Mouse (Mus musculus): ENCODE measurements at regions not wholly inside any gene's neighbourhood (a gene's known extent, or its start where the extent isn't known, plus 50 kb on each side); places are given as distances from the start of the nearest gene placed in this dataset.

- DNase-seq (ENCODE audit: low spot score), result no peak
- WGBS, result 76% methylated on average over 4 of the region's 4 CpGs
Observed at GRCm38 (mm10) chr9:42196552-42196951, 67.5 kb downstream of the Sc5d start.

DNA sequence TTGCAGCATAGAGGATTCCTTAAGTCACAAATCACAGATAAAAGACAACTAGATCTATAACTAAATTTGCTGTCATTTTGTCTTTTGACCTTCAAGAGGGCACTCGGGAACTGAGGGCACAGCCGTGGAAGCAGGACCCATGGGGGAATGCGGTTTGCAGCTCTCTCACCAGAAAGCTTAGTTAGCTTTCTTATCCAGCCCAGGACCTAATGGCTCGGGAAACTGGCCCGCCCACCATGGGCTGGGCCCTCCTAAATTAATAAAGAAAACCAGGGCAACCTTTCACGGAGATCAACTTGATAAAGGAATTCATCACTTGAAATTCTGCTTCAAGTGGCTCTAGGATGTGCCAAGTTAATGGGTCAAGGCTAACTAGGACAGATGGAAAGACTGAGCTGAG lies 67.9 kb downstream of the Sc5d start:
- Histone ChIP-seq H3K36me3 (no peaks in the 10 kb centered on the region), H3K27ac (replicated peaks) (no peak overlapping the region), H3K4me3 (no peak overlapping the region), H3K9me3 (replicated peaks) (no peaks in the 10 kb centered on the region), H3K27me3 (ENCODE audit: low read depth, poor library complexity, severe bottlenecking) (no peaks in the 10 kb centered on the region), H3K4me1 (no peaks in the 10 kb centered on the region)
- no peak for DNase-seq (ENCODE audit: low spot score)
- WGBS, result 82% methylated on average over 6 of the region's 6 CpGs

More at GRCm38 (mm10) chr9:42196552-42196951, 67.5 kb downstream of the Sc5d start:
- Histone ChIP-seq H3K36me3 (no peaks in the 10 kb centered on the region), H3K27me3 (ENCODE audit: low read depth, poor library complexity, severe bottlenecking) (no peaks in the 10 kb centered on the region), H3K4me1 (no peaks in the 10 kb centered on the region), H3K27ac (replicated peaks) (no peak overlapping the region), H3K4me3 (no peak overlapping the region), H3K9me3 (replicated peaks) (no peaks in the 10 kb centered on the region)

DNA sequence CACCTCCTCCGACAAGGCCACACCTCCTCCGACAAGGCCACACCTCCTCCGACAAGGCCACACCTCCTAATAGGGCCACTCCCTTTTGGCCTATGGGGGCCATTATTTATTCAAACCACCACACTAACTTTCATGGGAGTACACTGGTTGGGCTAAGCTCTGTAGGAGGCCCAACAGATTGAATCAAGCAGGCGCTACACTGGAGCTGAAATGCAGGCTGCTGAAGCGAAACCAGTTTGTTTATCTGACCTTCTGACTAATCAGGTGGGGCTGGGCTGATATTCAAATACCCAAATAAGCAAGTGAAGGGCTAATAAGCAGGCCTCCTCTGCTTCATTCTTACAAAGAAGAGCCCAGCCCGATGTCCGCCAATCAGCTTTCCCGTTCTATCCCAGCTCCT lies 68.4 kb downstream of the Sc5d start:
- Histone ChIP-seq H3K36me3 (no peaks in the 10 kb centered on the region), H3K27me3 (ENCODE audit: low read depth, poor library complexity, severe bottlenecking) (no peaks in the 10 kb centered on the region), H3K27ac (replicated peaks) (no peak overlapping the region), H3K4me3 (no peak overlapping the region), H3K9me3 (replicated peaks) (no peaks in the 10 kb centered on the region), H3K4me1 (no peaks in the 10 kb centered on the region)
- no peak for DNase-seq (ENCODE audit: low spot score)
- WGBS, result 78% methylated on average over 8 of the region's 8 CpGs

GRCm38 (mm10) chr9:42194939-42195338 lies 69.1 kb downstream of the Sc5d start:
- no peak overlapping the region for H3K27ac ChIP-seq (replicated peaks)

GRCm38 (mm10) chr9:42194176-42194575 lies 69.9 kb downstream of the Sc5d start:
- no peak for DNase-seq (ENCODE audit: low spot score)
- no peaks in the 10 kb centered on the region for H3K9me3 ChIP-seq (replicated peaks)
- H3K36me3 ChIP-seq, result no peaks in the 10 kb centered on the region
- H3K27ac ChIP-seq (replicated peaks), result no peak overlapping the region
- no peaks in the 10 kb centered on the region for H3K27me3 ChIP-seq (ENCODE audit: low read depth, poor library complexity, severe bottlenecking)
- no peaks in the 10 kb centered on the region for H3K4me1 ChIP-seq
- 86% methylated on average over 2 of the region's 2 CpGs for WGBS
- H3K4me3 ChIP-seq, result no peak overlapping the region

More at GRCm38 (mm10) chr9:42194939-42195338, 69.1 kb downstream of the Sc5d start:
- H3K36me3 ChIP-seq, result no peaks in the 10 kb centered on the region
- no peak overlapping the region for H3K4me3 ChIP-seq
- no peaks in the 10 kb centered on the region for H3K4me1 ChIP-seq
- 83% methylated on average over 6 of the region's 6 CpGs for WGBS
- no peaks in the 10 kb centered on the region for H3K9me3 ChIP-seq (replicated peaks)
- H3K27me3 ChIP-seq (ENCODE audit: low read depth, poor library complexity, severe bottlenecking), result no peaks in the 10 kb centered on the region
- no peak for DNase-seq (ENCODE audit: low spot score)

DNA sequence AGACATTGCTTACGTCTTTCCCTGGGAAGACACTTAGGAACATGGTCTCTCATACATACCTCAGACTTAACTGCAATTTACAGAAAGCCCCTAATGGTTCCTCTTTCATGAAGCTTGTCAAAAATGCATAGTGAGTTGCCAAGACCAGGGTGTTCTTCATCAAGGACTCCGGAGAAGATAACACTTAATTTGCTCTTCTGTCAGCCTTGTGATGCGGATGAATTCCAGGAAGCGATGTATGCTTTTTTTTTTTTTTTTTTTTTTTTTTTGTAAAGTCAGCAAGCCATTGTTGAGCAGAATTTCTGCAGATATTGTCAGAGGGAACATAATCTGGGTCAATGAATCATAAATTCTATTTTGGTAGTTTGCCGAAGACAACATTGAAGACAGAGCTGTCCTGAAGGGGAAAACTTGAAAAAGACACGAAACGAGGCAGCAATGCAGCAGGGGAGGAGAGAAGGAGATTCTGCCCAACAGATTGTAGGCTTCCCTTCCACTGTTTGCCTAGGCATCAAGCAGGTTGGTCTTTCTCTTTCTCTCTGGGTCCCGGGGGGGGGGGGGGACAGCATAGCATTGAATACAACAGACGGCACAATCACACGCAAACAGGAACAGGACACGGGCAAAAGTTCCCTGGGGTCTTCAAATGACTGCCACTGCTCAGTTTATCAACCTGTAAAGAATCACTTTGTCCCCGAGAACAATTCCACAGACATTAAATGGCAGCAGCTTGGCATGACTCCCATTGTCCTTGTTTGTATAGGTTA lies 69.1 kb upstream of the Sorl1 start:
- Histone ChIP-seq H3K4me1 (no peaks in the 10 kb centered on the region), H3K27me3 (ENCODE audit: low read depth, poor library complexity, severe bottlenecking) (no peaks in the 10 kb centered on the region), H3K9me3 (replicated peaks) (no peaks in the 10 kb centered on the region), H3K4me3 (no peak overlapping the region), H3K27ac (replicated peaks) (no peak overlapping the region), H3K36me3 (no peaks in the 10 kb centered on the region)
- no peak for DNase-seq (ENCODE audit: low spot score)
- 84% methylated on average over 12 of the region's 12 CpGs for WGBS

DNA sequence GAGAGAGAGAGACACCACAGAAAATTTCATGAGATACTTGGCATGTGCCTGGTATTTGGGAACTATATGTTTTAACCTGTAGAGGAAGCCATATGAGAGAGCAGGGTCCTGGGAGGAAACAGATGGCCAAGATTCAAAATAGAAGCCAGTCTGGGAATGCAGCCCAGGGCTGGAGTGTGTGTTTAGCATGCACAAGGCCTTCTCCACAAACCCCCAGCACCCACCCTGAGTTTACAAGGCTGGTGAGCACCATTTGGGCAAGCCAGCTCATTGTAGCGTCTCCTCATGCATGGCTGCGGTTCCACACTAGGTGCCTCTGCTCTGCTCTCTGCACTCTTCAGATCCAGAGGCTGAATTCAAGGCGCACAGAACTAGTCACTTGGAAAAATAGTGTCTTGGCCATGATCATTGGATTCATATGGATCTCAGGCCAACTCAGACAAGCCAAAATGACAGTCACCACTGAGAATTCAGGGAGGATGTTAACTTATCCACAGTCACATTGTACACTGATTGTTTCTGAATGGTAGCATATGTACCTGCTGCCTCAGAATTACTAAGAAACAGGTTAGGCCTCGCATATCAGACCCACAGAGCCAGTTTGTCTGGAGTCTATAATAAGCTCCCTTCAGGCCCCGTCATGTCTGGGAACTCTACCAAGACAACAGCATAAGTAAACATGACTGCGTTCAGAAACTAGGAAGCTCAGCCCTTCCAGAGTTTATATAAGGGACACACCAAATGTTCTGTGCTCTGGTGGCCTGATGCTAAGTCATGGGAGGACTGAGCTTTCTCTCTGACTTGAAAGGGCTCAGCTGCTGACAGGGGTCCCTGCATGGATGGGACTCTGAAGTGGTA lies 63.5 kb upstream of the Sorl1 start:
- H3K4me3 ChIP-seq, result no peak overlapping the region
- no peak overlapping the region for H3K27ac ChIP-seq (replicated peaks)
- H3K36me3 ChIP-seq, result no peaks in the 10 kb centered on the region
- H3K4me1 ChIP-seq, result peaks cover 19% of the 10 kb centered on the region
- WGBS, result 92% methylated on average over 6 of the region's 6 CpGs
- no peak for DNase-seq (ENCODE audit: low spot score)
- no peaks in the 10 kb centered on the region for H3K27me3 ChIP-seq (ENCODE audit: low read depth, poor library complexity, severe bottlenecking)
- 0 out of 2 replicates have a peak, but pooled peaks cover 2% of the 10 kb centered on the region for H3K9me3 ChIP-seq (replicated peaks)

- no peaks in the 10 kb centered on the region for H3K36me3 ChIP-seq
- 77% methylated on average over 3 of the region's 3 CpGs for WGBS
- DNase-seq (ENCODE audit: low spot score), result no peak
- H3K27me3 ChIP-seq (ENCODE audit: low read depth, poor library complexity, severe bottlenecking), result no peaks in the 10 kb centered on the region
- H3K9me3 ChIP-seq (replicated peaks), result 0 out of 2 replicates have a peak, but pooled peaks cover 6% of the 10 kb centered on the region
- peaks cover 23% of the 10 kb centered on the region for H3K4me1 ChIP-seq
- no peak overlapping the region for H3K27ac ChIP-seq (replicated peaks)
- no peak overlapping the region for H3K4me3 ChIP-seq
Observed at GRCm38 (mm10) chr9:42184104-42184635, 60.1 kb upstream of the Sorl1 start.

DNA sequence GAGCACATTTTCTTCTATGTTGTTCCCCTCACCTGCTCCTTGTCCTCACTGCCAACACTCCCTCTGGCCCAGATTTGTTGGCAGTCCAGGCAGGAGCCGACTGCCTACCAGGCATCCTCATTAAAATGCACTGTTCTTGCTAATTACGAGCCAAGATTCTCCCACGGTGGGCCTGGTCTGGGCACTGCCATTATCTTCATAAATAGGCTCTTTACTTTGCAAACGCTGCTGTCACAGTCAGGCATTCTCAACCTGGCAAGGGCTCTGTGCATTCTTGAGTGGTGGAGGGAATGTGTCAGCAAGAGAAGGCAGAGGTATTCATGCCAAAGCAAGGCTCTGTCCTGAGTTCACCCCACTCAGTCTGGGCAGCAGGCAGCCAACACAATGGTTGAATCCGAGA lies 59.4 kb upstream of the Sorl1 start:
- 51% methylated on average over 5 of the region's 5 CpGs for WGBS
- Histone ChIP-seq H3K4me1 (peaks cover 30% of the 10 kb centered on the region), H3K9me3 (replicated peaks) (0 out of 2 replicates have a peak, but pooled peaks cover 6% of the 10 kb centered on the region), H3K27ac (replicated peaks) (no peak overlapping the region), H3K4me3 (no peak overlapping the region), H3K27me3 (ENCODE audit: low read depth, poor library complexity, severe bottlenecking) (no peaks in the 10 kb centered on the region), H3K36me3 (no peaks in the 10 kb centered on the region)
- DNase-seq (ENCODE audit: low spot score), result no peak

- Histone ChIP-seq H3K36me3 (no peaks in the 10 kb centered on the region), H3K27me3 (ENCODE audit: low read depth, poor library complexity, severe bottlenecking) (no peaks in the 10 kb centered on the region), H3K27ac (replicated peaks) (no peak overlapping the region)
Observed at GRCm38 (mm10) chr9:42182400-42182799, 58.3 kb upstream of the Sorl1 start.

GRCm38 (mm10) chr9:42180152-42180551 lies 56.1 kb upstream of the Sorl1 start:
- Histone ChIP-seq H3K36me3 (no peaks in the 10 kb centered on the region), H3K4me1 (peaks cover 28% of the 10 kb centered on the region), H3K27me3 (ENCODE audit: low read depth, poor library complexity, severe bottlenecking) (no peaks in the 10 kb centered on the region), H3K4me3 (no peak overlapping the region), H3K27ac (replicated peaks) (no peak overlapping the region; the same call in 1 of the 2 replicates), H3K9me3 (replicated peaks) (0 out of 2 replicates have a peak, but pooled peaks cover 6% of the 10 kb centered on the region)
- 93% methylated on average over 4 of the region's 4 CpGs for WGBS
- DNase-seq (ENCODE audit: low spot score), result no peak

More at GRCm38 (mm10) chr9:42182400-42182799, 58.3 kb upstream of the Sorl1 start:
- Histone ChIP-seq H3K9me3 (replicated peaks) (0 out of 2 replicates have a peak, but pooled peaks cover 6% of the 10 kb centered on the region), H3K4me1 (peaks cover 33% of the 10 kb centered on the region), H3K4me3 (no peak overlapping the region)
- no peak for DNase-seq (ENCODE audit: low spot score)
- WGBS, result 90% methylated on average over 3 of the region's 3 CpGs

- peaks cover 28% of the 10 kb centered on the region for H3K4me1 ChIP-seq
- H3K9me3 ChIP-seq (replicated peaks), result 0 out of 2 replicates have a peak, but pooled peaks cover 6% of the 10 kb centered on the region
- peak; percentile 49 for DNase-seq (ENCODE audit: low spot score)
- WGBS, result 32% methylated on average over 4 of the region's 4 CpGs
- no peaks in the 10 kb centered on the region for H3K36me3 ChIP-seq
- no peak overlapping the region for H3K4me3 ChIP-seq
- H3K27me3 ChIP-seq (ENCODE audit: low read depth, poor library complexity, severe bottlenecking), result no peaks in the 10 kb centered on the region
- H3K27ac ChIP-seq (replicated peaks), result peak overlapping the region; percentile 81
Observed at GRCm38 (mm10) chr9:42178759-42179377, 54.8 kb upstream of the Sorl1 start.
